Mouse (Mus musculus) liver, postnatal 0 days (tissue): Measurements from ENCODE around the gene Pla2g16.

Experiments used
- CTCF ChIP-seq: sonication (generic); IDR thresholded peaks from 2 replicates; pipeline ENCODE4 v1.5.1; 2016; ENCODE audit warnings: antibody characterized with exemption, low read depth
- EP300 ChIP-seq: IDR thresholded peaks from 2 replicates; pipeline ENCODE4 v1.6.1; 2016; ENCODE audit warnings: antibody characterized with exemption, low read depth, mild to moderate bottlenecking

GRCm38 (mm10) chr19:7617085-7617484 is 59.8 kb downstream of the Pla2g16 start:
- no peak for TF ChIP-seq CTCF
- no peak for TF ChIP-seq EP300
